Mouse (Mus musculus) monocyte, adult 5-6 weeks (primary cell): ENCODE results near the gene Hypk. TPM values are rescaled to one million over a fixed set of nuclear protein-coding genes. Genes with fewer than 3 reads are reported as not detected.
A peak's percentile ranks its signal among the peaks of the same experiment; 100 is the strongest.

Experiments used
- ATAC-seq: fragments of 153-309, 156-312 bp; replicated peaks from 2 replicates; pipeline ENCODE4 v1.8.0; 2017; ENCODE audit warnings: mild to moderate bottlenecking; ENCODE audit not compliant: low TSS enrichment, insufficient number of reproducible peaks, severe bottlenecking, poor library complexity, low FRiP score
- total RNA-seq: library from RNA; stranded (forward); fragments of 200-1000, 200-491, 200-594 nt; gene quantifications from 3 replicates; pipeline ENCODE4 v1.2.3, GENCODE M21; 2017

The Hypk gene
- 102 to 176 TPM (median 115 TPM) in 3 replicates for total RNA-seq

DNA sequence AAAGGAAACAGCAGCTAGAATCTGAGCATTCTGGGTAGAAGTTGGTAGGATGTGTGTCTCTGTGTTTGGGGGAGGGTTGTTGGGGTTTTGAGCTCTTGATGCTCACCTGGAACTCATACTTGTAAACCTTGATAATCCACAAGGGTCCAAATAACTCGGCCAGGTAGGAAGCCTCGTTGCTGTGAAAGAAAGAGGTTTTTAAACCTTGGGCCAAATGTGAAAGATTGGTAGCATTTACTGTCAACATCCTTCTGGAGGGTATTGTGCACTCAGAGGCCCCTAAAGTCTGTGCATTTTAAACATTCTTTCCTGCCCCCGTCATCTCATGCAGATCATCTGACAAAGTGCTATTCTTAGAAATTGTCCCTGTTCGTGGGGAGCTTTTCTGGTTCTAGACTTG, at the start of gene Hypk:
TSS of gene Hypk (plus strand) at position 301 of the 400 bp plus-strand sequence.
- no peak for ATAC-seq

DNA sequence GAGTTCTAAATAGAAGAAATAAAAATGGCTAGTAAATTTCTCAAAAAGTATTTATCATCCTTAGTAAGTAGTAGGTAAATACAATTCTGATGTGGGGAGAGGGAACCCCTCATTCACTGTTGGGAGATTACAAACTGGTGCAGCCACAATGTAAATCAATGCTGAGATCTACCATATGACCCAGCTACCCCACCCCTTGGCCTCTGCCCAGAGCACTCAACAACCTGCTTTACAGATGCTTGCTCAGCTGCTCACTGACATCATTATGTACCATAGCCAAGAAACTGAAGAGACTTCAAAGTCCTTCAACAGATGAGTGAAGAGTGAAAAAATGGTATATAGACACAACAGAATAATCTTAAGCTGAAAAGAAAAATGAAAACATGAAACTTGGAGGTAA, 49.8 kb upstream of the Hypk start:
- no peak for ATAC-seq

DNA sequence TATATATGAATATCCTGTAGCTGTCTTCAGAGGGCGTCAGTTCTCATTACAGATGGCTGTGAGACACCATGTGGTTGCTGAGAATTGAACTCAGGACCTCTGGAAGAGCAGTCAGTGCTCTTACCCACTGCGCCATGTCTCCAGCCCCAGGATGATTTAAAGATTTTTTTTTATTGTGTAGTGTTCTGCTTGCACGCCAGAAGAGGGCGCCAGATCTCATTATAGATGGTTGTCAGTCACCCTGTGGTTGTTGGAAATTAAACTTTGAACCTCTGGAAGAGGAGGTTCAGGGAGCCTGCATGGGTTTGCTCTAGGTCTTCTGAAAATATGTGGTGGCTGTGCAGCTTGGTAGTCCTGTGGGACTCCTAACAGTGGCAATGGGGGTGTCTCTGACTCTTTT, 44.9 kb upstream of the Hypk start:
- peak; percentile 70; the same call in 1 of the 2 replicates for ATAC-seq

GRCm38 (mm10) chr2:121412843-121413386, 40.2 kb upstream of the Hypk start:
- 0 out of 2 replicates have a peak, but pooled peaks have one; percentile 1 for ATAC-seq

- peak; percentile 85 for ATAC-seq
Measured at GRCm38 (mm10) chr2:121413387-121414042, 39.6 kb upstream of the Hypk start, which contains the start of the genes Pdia3 and Catsper2. Pdia3 (plus strand) TSS chr2:121413775. Catsper2 (minus strand) TSS chr2:121413792.

- 0 out of 2 replicates have a peak, but pooled peaks have one; percentile 41 for ATAC-seq
Measured at GRCm38 (mm10) chr2:121414139-121414685, 38.9 kb upstream of the Hypk start.

GRCm38 (mm10) chr2:121415103-121415502, 38.0 kb upstream of the Hypk start:
- no peak for ATAC-seq

GRCm38 (mm10) chr2:121415591-121415990, 37.5 kb upstream of the Hypk start:
- ATAC-seq: no peak

GRCm38 (mm10) chr2:121416356-121416755, 36.7 kb upstream of the Hypk start:
- ATAC-seq: no peak

GRCm38 (mm10) chr2:121418476-121418875, 34.6 kb upstream of the Hypk start:
- no peak for ATAC-seq

DNA sequence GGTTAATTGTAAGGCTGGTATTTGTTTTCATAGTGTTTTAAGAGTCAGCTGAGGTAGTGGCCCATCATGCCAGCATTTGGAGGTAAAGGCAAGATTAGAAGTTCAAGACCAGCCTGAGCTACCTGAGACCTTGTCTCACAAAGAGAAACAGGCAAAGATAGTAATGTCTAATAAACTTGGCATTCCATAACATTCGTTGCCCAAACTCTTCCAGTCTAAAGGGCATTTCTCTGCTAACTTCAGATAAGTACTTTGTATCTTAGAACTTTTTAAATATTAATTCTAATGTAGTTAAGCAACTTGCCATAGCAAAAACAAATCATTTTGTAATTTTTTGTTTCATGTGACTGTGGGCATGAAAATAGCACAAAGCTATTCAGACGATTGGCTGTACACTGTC, 29.9 kb upstream of the Hypk start:
- no peak for ATAC-seq

DNA sequence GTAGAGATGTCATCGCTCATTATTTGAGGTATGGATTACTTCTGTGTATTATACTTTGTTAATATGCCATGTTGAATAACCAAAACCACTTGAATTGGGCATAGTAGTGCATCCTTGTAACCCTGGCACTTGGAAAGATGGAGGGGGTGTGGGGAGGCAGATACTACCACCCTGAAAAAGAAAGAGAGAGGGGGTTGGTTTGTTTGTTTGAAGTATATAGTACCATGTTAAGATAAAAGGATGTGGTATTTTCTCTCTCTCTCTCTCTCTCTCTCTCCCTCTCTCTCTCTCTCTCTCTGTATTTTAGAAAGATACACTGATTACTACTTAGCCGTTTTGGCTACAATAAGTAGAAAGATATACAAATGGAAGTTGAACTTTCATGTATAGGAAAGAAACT, 27.2 kb upstream of the Hypk start:
- ATAC-seq: no peak

DNA sequence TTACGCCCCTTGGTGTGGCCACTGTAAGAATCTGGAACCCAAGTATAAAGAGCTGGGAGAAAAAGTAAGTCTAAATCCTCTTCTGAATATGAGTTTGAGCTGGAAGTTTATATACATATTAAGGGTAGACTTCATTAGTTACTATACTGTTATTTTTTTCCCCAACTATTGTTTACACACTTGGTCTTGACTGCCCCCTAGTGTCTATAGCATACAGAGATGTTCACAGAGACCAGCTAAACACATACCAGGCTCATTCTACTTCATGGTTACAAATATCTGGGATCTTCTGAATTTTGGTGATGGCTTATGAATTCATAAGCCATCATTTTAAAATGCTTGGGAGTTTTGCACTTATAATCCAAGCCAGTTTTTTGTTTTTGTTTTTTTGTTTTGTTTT, 18.2 kb upstream of the Hypk start:
- ATAC-seq: 0 out of 2 replicates have a peak, but pooled peaks have one; percentile 50

DNA sequence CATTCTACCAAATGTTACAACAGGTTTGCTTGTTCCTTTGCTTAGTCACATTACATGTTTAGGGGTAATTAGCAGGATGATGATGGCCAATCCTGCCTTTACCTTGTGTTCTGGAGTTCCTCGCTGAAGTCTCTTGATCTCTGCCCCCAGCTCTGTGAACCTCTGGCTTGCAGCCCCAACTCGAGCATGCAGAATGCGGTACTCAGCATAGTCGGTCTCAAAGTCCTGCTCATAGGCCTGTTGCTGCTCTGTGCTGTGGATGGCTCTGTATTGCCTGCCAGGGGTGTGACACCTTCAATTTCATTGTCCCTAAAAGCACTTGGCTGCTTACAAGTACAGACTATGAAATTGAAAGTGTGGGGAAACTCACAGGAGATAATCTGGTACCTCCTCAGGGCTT, 13.3 kb upstream of the Hypk start:
- no peak for ATAC-seq

DNA sequence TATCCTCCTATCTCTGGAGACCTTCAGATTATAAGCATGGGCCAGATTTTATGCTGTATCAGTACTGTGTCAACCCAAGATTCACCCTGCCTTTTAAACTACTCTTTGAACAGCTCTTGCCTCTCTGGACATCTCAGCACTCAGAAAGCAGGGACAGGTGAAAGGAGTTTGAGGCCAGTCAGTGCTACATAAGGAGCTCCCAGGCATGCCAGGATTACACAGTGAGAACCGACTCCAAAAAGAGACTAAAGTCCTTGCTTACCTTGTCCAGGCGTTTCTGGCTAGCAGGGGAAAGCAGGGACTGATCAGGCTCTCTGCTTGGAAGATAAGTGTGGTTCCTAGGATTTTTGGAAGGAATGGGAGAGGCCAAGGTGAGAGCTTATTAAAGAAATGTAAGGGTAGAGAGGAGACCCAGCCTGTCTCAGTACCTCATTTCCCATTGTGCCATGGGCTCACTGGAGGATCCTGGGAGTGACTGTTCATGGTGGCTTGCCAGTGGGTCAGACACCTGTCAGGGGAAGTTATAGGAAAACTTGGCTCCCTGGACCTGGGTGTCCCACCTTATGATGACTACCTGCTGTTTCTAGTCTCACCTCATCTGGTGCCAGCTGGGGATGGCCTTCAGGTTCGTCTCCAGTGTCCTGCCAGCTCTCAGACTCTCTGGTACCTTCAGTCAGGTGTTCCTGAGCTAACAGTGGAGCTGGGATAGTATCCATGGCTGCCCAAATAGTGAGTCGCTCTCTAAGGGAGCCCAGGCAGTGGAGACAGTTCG, 12.1 kb upstream of the Hypk start:
- ATAC-seq: no peak

DNA sequence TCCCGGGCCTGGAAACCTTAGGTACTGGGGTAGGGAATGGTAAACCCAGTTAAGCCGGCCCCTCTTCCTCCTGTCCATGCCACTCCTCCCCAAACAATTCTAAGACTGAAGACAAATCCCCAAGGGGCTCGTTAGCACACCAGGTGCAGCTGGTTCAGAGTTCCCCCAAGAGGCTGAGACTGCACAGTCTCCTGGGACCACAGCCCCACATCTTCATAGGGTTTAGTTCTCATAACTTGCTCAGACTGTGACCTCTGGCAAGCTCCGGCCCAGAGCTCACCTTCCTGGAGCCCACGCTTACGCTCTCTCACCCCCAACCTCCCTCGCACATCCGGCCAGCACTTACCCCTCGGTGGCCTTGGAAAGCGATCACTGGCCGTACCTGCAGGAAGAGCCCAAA, 11.3 kb upstream of the Hypk start:
- ATAC-seq: peak; percentile 32; the same call in 1 of the 2 replicates

GRCm38 (mm10) chr2:121442259-121443067, 10.6 kb upstream of the Hypk start:
- peak; percentile 76 for ATAC-seq

- ATAC-seq: no peak
Measured at GRCm38 (mm10) chr2:121443068-121443349, 10.1 kb upstream of the Hypk start.

DNA sequence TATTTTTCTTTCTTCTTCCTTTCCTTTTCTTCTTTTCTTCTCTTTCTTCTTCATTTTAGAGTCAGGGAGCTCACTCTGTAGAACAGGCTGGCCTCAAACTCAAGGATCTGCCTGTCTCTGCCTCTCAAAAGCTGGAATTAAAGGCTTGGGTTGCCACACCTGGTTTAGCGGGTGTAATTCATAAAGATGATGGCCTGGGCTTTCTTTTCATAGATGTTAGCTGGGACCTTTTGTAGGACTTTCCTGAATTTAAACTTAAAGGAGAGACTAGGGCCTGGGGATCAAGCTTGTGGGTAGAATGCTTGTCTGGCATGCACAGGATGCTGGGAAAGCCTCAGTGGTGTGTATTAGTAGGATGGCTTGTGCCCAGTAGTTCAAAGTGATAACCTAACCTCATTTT, 8.9 kb upstream of the Hypk start, which contains the start of gene Ell3:
TSS of gene Ell3 (minus strand) at position 101 of the 400 bp plus-strand sequence.
- ATAC-seq: no peak
